Mouse (Mus musculus) brown adipose tissue, adult 24 weeks (tissue): Measurements from ENCODE around the gene Ctu2. TPM values are rescaled to one million over a fixed set of nuclear protein-coding genes. Genes with fewer than 3 reads are reported as not detected.
A peak's percentile ranks its signal among the peaks of the same experiment; 100 is the strongest.

Experiments
- H3K27ac ChIP-seq: fragments of 200-500 bp; replicated peaks from 2 replicates; pipeline ENCODE4 v1.5.1; 2012; ENCODE audit warnings: low read depth, mild to moderate bottlenecking, low read length
- H3K4me1 ChIP-seq: fragments of 200-500 bp; 2 replicates; pipeline ENCODE4 v1.6.1; 2012; ENCODE audit warnings: low read length, mixed read lengths; ENCODE audit not compliant: control insufficient read depth, insufficient read depth, insufficient read length
- H3K4me3 ChIP-seq: fragments of 200-500 bp; 2 replicates; pipeline ENCODE4 v1.5.1; 2012; ENCODE audit warnings: low read depth, mild to moderate bottlenecking, low read length, moderate library complexity; ENCODE audit not compliant: insufficient read depth
- polyA plus RNA-seq: library from polyadenylated mRNA; stranded (reverse); fragments of >200 nt; gene quantifications from 2 replicates; pipeline ENCODE4 v1.2.4, GENCODE M21; 2012; ENCODE audit not compliant: missing spikeins, insufficient read depth, insufficient read length

Ctu2 gene
- polyA plus RNA-seq, 1 experiment = 13.8 TPM

- H3K4me1 ChIP-seq = no peaks in the 10 kb centered on the region; the same call in 1 of the 2 replicates
- no peak overlapping the region for H3K4me3 ChIP-seq
- H3K27ac ChIP-seq = no peak overlapping the region
Measured at GRCm38 (mm10) chr8:122439336-122439735, 36.6 kb upstream of the Ctu2 start.

GRCm38 (mm10) chr8:122441326-122441725 is 34.6 kb upstream of the Ctu2 start:
- no peak overlapping the region for H3K4me3 ChIP-seq
- no peaks in the 10 kb centered on the region; the same call in 1 of the 2 replicates for H3K4me1 ChIP-seq
- no peak overlapping the region for H3K27ac ChIP-seq

- no peak overlapping the region for H3K27ac ChIP-seq
- H3K4me1 ChIP-seq = no peaks in the 10 kb centered on the region; the same call in 1 of the 2 replicates
- peak overlapping the region; percentile 69 for H3K4me3 ChIP-seq
Measured at GRCm38 (mm10) chr8:122442356-122442755, 33.6 kb upstream of the Ctu2 start.

GRCm38 (mm10) chr8:122442781-122443180 is 33.2 kb upstream of the Ctu2 start:
- no peaks in the 10 kb centered on the region; the same call in 1 of the 2 replicates for H3K4me1 ChIP-seq
- no peak overlapping the region for H3K27ac ChIP-seq
- peak overlapping the region; percentile 69 for H3K4me3 ChIP-seq

- Histone ChIP-seq H3K4me1 (no peaks in the 10 kb centered on the region; the same call in 1 of the 2 replicates), H3K4me3 (peak within 1 kb of the TSS; percentile 69), H3K27ac (peak within 1 kb of the TSS; percentile 67)
Measured at GRCm38 (mm10) chr8:122443262-122444006, 32.5 kb upstream of the Ctu2 start, which contains the start of gene Mvd. Mvd (minus strand) TSS chr8:122443422.

GRCm38 (mm10) chr8:122444058-122444748 is 31.7 kb upstream of the Ctu2 start:
- Histone ChIP-seq H3K4me1 (no peaks in the 10 kb centered on the region; the same call in 1 of the 2 replicates), H3K27ac (peak overlapping the region; percentile 67), H3K4me3 (peak overlapping the region; percentile 66)

- Histone ChIP-seq H3K4me1 (no peaks in the 10 kb centered on the region; the same call in 1 of the 2 replicates), H3K4me3 (no peak overlapping the region), H3K27ac (no peak overlapping the region)
Measured at GRCm38 (mm10) chr8:122445203-122445602, 30.7 kb upstream of the Ctu2 start.

- Histone ChIP-seq H3K4me1 (no peaks in the 10 kb centered on the region), H3K4me3 (no peak overlapping the region), H3K27ac (no peak overlapping the region)
Measured at GRCm38 (mm10) chr8:122451161-122451703, 24.7 kb upstream of the Ctu2 start.

GRCm38 (mm10) chr8:122452154-122452553 is 23.8 kb upstream of the Ctu2 start:
- Histone ChIP-seq H3K4me3 (no peak overlapping the region), H3K27ac (no peak overlapping the region), H3K4me1 (no peaks in the 10 kb centered on the region)

- H3K27ac ChIP-seq = no peak overlapping the region
- H3K4me1 ChIP-seq = no peaks in the 10 kb centered on the region
- no peak overlapping the region for H3K4me3 ChIP-seq
Measured at GRCm38 (mm10) chr8:122454409-122454808, 21.5 kb upstream of the Ctu2 start.

GRCm38 (mm10) chr8:122457171-122457570 is 18.8 kb upstream of the Ctu2 start:
- Histone ChIP-seq H3K27ac (no peak overlapping the region), H3K4me3 (no peak overlapping the region), H3K4me1 (peaks cover 13% of the 10 kb centered on the region)

- H3K27ac ChIP-seq = no peak overlapping the region
- no peak overlapping the region for H3K4me3 ChIP-seq
- H3K4me1 ChIP-seq = peaks cover 20% of the 10 kb centered on the region
Measured at GRCm38 (mm10) chr8:122459218-122459900, 16.6 kb upstream of the Ctu2 start.

- peaks cover 20% of the 10 kb centered on the region for H3K4me1 ChIP-seq
- H3K27ac ChIP-seq = no peak overlapping the region
- H3K4me3 ChIP-seq = no peak overlapping the region
Measured at GRCm38 (mm10) chr8:122459990-122460389, 16.0 kb upstream of the Ctu2 start.

- peaks cover 20% of the 10 kb centered on the region for H3K4me1 ChIP-seq
- no peak within 1 kb of the TSS for H3K27ac ChIP-seq
- H3K4me3 ChIP-seq = peak within 1 kb of the TSS; percentile 19
Measured at GRCm38 (mm10) chr8:122460524-122461472, 15.1 kb upstream of the Ctu2 start, which contains the start of gene Snai3. Snai3 (minus strand) TSS chr8:122460733.
